Mouse (Mus musculus) lung, embryonic 15.5 days (tissue): ENCODE measurements at regions not wholly inside any gene's neighbourhood (a gene's known extent, or its start where the extent isn't known, plus 50 kb on each side); places are given as distances from the start of the nearest gene placed in this dataset.

ENCODE experiments used
- ATAC-seq: fragments of 200-750 bp; cut with Nextera tagmentation; 2 replicates; pipeline ENCODE4 v1.8.0; 2017; ENCODE audit warnings: moderate number of reproducible peaks, borderline replicate concordance; ENCODE audit not compliant: low FRiP score, low TSS enrichment; ENCODE audit errors: extremely low read depth
- H3K27ac ChIP-seq: fragments of 300-500 bp; sonication (generic); 2 replicates; pipeline ENCODE4 v1.5.1; 2015; ENCODE audit warnings: moderate library complexity, mild to moderate bottlenecking, inconsistent platforms
- H3K27me3 ChIP-seq: fragments of 300-500 bp; sonication (generic); 2 replicates; pipeline ENCODE4 v1.6.1; 2015; ENCODE audit warnings: inconsistent platforms
- H3K36me3 ChIP-seq: fragments of 300-500 bp; sonication (generic); 2 replicates; pipeline ENCODE4 v1.6.1; 2015; ENCODE audit warnings: inconsistent platforms
- H3K4me1 ChIP-seq: fragments of 300-500 bp; sonication (generic); 2 replicates; pipeline ENCODE4 v1.6.1; 2015; ENCODE audit warnings: inconsistent platforms
- H3K4me2 ChIP-seq: fragments of 300-500 bp; sonication (generic); 2 replicates; pipeline ENCODE4 v1.6.1; 2015; ENCODE audit warnings: inconsistent platforms, mild to moderate bottlenecking, moderate library complexity
- H3K4me3 ChIP-seq: fragments of 300-500 bp; sonication (generic); 2 replicates; pipeline ENCODE4 v1.5.1; 2015; ENCODE audit warnings: mild to moderate bottlenecking, inconsistent platforms
- H3K9ac ChIP-seq: fragments of 300-500 bp; sonication (generic); 2 replicates; pipeline ENCODE4 v1.6.1; 2015; ENCODE audit warnings: inconsistent platforms
- H3K9me3 ChIP-seq: fragments of 300-500 bp; sonication (generic); 2 replicates; pipeline ENCODE4 v1.6.1; 2016; ENCODE audit warnings: inconsistent platforms
- WGBS: fragments of 180-500 bp; shearing (Covaris S2); methylation state at CpG from one replicate; pipeline ENCODE4 v1.1.7; 2015; 5-methylcytosine and 5-hydroxymethylcytosine counted together

DNA sequence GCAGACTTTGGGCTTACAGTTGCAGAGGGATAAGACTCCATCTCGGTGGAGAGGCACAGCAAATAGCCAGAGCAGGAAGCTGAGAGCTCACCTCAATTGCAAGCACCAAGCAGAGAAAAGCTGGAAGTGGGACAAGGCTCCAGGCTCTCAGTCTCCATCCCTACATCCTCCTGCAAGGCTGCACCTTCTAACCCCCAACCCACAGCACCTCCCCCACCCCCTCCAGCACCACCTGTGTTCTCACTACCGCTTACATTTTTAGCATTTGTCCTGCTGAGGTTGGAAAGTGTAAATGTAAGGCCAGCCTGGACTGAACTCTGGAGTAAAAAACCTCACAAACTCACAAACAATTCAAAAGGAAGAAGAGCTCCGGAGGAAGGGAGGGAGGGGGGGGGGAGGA lies 119.6 kb downstream of the Sox2 start:
- Histone ChIP-seq H3K9ac (no peak overlapping the region), H3K4me1 (no peaks in the 10 kb centered on the region), H3K27ac (no peak overlapping the region), H3K27me3 (no peaks in the 10 kb centered on the region), H3K4me2 (no peak overlapping the region), H3K9me3 (no peaks in the 10 kb centered on the region), H3K4me3 (no peak overlapping the region), H3K36me3 (no peaks in the 10 kb centered on the region)
- 29% methylated on average over 2 of the region's 3 CpGs for WGBS
- ATAC-seq: no peak

DNA sequence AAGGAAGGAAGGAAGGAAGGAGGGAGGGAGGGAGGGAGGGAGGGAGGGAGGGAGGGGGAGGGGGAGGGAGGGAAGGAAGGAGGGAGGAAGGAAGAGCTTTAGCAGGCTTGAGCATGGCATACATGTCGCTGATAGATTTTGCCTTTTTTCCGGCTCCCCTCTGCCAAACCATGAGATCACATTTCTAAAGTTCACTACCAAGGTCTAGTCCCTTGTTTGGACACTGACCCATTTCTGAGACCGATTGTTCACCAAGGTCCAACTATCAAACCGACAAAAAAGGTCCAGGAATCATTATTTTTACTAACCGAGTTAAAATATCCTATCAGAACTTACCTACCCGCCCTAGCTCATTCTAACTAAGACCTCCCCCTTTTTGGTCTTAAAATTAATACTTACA lies 120.1 kb downstream of the Sox2 start:
- Histone ChIP-seq H3K27ac (no peak overlapping the region), H3K9ac (no peak overlapping the region), H3K4me1 (no peaks in the 10 kb centered on the region), H3K36me3 (no peaks in the 10 kb centered on the region), H3K4me3 (no peak overlapping the region), H3K27me3 (no peaks in the 10 kb centered on the region), H3K9me3 (no peaks in the 10 kb centered on the region), H3K4me2 (no peak overlapping the region)
- 73% methylated on average over 6 of the region's 6 CpGs for WGBS
- ATAC-seq: no peak

DNA sequence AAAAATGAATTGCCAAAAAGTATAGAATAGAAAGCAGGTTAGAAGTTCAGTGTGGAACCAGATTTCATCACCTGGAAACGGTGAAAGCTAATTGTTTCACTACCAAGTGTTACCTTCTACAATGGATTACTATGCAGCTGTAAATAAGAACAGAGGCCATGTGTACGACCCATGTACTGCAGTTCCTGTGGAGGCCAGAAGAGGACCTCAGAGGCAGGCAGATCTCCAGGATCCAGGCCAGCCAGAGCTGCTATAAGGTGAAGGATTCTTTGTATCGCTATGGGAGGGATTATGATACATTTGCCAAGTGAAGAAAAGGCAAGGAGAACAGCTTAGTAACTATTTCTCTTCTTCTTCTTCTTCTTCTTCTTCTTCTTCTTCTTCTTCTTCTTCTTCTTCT lies 121.8 kb downstream of the Sox2 start:
- WGBS: 85% methylated on average over 3 of the region's 3 CpGs
- Histone ChIP-seq H3K4me1 (no peaks in the 10 kb centered on the region), H3K4me2 (no peak overlapping the region), H3K9me3 (no peaks in the 10 kb centered on the region), H3K27ac (no peak overlapping the region), H3K36me3 (no peaks in the 10 kb centered on the region), H3K27me3 (no peaks in the 10 kb centered on the region), H3K9ac (no peak overlapping the region), H3K4me3 (no peak overlapping the region)
- ATAC-seq: no peak

DNA sequence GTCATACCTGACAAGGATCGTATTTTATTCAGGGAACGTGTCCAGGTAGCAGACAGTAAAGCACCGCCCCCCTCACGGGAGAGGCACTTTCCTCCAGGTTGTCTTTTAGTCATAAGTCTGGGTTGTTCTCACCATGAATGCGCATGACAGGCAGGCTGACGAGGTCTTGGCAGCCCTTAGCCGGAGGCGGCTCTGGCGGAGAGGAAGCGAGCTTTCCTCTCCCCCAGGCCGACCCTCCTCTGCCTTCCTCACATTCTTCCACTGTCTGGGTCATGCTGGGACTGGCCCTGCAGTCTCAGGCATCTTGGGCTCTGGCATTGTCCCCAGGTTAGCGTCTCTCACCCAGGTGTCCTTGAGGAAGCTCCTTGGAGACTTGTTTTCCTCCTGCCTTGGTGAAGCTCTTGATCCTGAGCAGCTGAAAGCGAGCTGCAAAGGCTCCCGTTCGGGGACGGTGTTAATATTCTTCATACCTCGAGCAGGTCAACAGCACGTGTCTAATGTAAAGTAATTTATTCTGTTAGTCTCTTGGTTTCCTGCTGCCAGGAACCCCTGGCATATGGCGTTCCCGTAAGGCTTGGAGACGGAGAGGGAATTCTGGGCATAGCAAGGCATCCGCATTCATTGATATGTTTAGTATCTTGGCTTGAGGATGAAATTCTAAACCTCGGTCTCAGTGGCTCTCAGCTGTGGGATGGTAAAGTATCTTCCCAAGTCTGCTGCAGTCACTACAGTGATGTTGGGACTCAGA lies 123.6 kb downstream of the Sox2 start:
- no peaks in the 10 kb centered on the region for H3K36me3 ChIP-seq
- H3K9me3 ChIP-seq: no peaks in the 10 kb centered on the region
- peak overlapping the region; percentile 12; the same call in 1 of the 2 replicates for H3K4me2 ChIP-seq
- 25% methylated on average over 23 of the region's 23 CpGs for WGBS
- H3K27me3 ChIP-seq: no peaks in the 10 kb centered on the region
- 0 out of 2 replicates have a peak, but pooled peaks have one; percentile 46 for ATAC-seq
- H3K4me3 ChIP-seq: no peak overlapping the region
- no peaks in the 10 kb centered on the region for H3K4me1 ChIP-seq
- H3K9ac ChIP-seq: no peak overlapping the region
- no peak overlapping the region for H3K27ac ChIP-seq

DNA sequence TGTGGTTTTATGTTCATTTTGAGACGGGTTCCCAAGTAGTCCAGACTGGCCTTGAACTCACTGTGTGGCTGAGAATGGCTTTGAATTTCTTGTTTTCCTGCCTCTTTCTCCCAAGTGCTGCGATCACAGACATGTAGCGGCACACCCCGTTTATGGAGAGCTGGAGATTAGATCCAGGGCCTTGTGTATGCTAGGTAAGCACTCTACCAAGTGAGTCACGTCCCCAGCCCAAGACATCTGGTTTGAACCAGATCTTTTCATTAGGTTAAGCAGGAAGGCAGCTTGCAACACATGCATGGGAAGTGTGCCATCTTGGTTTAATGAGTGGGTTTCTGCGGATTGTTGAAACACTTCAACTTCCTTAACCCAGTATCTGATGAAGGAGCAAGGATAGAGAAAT lies 131.6 kb downstream of the Sox2 start:
- no peak overlapping the region for H3K4me2 ChIP-seq
- H3K27me3 ChIP-seq: no peaks in the 10 kb centered on the region
- no peak overlapping the region for H3K4me3 ChIP-seq
- ATAC-seq: no peak
- no peak overlapping the region for H3K27ac ChIP-seq
- H3K4me1 ChIP-seq: no peaks in the 10 kb centered on the region
- 81% methylated on average over 6 of the region's 6 CpGs for WGBS
- H3K9ac ChIP-seq: no peak overlapping the region
- H3K9me3 ChIP-seq: no peaks in the 10 kb centered on the region
- H3K36me3 ChIP-seq: no peaks in the 10 kb centered on the region

DNA sequence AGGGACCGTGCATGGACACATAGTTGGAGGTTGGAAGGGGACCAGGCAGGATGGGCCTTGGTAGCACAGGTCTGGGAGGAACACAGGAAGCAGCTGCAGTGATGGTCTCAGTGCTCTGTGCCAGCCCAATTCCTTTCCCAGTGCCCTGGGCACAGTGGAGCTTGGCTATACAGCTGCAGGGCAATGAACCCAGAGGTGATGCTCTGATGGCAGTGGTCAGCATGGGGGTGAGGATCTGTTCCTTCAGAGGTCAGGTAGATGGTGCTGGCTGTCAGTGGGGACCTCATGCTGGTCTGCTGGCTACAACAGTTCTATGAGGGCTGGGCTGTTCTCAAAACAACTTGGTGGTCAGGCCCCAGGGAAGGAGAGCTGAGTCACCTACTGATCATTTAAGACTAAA lies 133.2 kb downstream of the Sox2 start:
- no peak overlapping the region for H3K4me2 ChIP-seq
- no peaks in the 10 kb centered on the region for H3K9me3 ChIP-seq
- H3K27me3 ChIP-seq: no peaks in the 10 kb centered on the region
- H3K9ac ChIP-seq: no peak overlapping the region
- ATAC-seq: no peak
- H3K27ac ChIP-seq: no peak overlapping the region
- H3K4me3 ChIP-seq: no peak overlapping the region
- no peaks in the 10 kb centered on the region for H3K4me1 ChIP-seq
- 85% methylated on average over 1 of the region's 1 CpGs for WGBS
- H3K36me3 ChIP-seq: no peaks in the 10 kb centered on the region

DNA sequence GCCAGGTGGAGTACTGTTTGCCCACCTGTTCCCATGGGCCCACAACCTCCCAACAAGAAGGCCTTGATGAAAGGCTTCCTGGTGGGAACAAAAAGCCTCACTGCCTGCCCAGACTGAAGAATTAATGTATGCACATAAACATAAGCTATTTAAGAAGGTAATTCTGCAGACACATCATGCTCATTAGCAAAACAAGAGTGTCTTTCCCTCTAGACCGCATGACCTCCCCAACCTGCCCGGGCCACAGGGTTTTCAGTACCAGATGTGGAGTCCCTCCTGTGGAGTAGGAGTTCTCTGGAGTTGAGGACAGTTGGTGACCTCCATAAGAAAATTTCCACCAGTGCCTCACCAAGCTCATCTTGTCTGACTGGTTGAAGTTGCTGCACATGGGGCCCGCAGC lies 137.0 kb downstream of the Sox2 start:
- Histone ChIP-seq H3K9ac (no peak overlapping the region), H3K4me3 (no peak overlapping the region), H3K27me3 (no peaks in the 10 kb centered on the region), H3K9me3 (no peaks in the 10 kb centered on the region), H3K4me1 (no peaks in the 10 kb centered on the region), H3K4me2 (no peak overlapping the region), H3K27ac (no peak overlapping the region), H3K36me3 (no peaks in the 10 kb centered on the region)
- ATAC-seq: no peak
- 85% methylated on average over 3 of the region's 3 CpGs for WGBS

DNA sequence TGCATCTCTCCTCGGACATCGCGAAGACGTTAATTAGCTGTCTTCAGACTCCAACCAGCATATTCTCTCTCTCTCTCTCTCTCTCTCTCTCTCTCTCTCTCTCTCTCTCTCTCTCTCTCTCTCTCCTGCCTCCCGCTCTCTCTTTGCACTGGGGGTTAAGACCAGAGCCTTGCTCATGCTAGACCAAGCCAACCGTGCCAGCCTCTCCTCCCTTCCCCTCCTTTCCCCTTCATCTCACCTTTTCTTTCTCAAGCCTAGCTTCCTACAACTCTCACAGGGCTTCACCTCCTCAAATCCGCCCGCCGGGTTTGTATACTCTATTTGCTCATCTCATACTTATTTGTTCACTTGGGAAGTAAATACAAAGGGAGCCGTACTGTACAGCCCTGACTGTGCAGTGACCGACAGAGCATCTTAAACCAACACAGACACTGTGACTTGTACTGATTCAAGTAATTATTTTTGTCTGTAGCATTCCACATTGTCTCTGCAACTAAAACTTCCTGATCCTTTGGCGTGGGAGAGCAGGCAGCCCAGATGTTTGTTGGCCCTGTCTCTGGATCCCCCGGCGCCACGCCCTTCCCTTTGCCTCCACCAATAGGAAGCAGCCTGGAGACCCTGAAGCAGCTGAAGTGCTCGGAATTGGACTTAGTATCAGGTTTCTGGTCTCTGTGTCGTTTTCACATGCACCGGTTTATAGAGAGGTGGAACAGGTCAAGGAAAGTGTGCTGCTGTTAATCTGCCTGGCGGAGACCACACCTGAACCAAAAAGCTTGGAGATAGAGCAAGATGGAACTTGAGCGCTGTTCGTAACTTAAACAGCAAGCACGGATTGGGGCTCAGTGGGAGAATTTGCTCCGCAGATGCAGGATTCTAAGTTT lies 145.1 kb downstream of the Sox2 start:
- Histone ChIP-seq H3K9ac (peak overlapping the region; percentile 19; the same call in 1 of the 2 replicates), H3K27ac (no peak overlapping the region), H3K4me3 (peak overlapping the region; percentile 30), H3K9me3 (no peaks in the 10 kb centered on the region), H3K27me3 (peaks cover 13% of the 10 kb centered on the region), H3K4me2 (peak overlapping the region; percentile 60), H3K36me3 (no peaks in the 10 kb centered on the region), H3K4me1 (0 out of 2 replicates have a peak, but pooled peaks cover 8% of the 10 kb centered on the region)
- ATAC-seq: peak; percentile 92; the same call in 1 of the 2 replicates
- 9% methylated on average over 23 of the region's 23 CpGs for WGBS

DNA sequence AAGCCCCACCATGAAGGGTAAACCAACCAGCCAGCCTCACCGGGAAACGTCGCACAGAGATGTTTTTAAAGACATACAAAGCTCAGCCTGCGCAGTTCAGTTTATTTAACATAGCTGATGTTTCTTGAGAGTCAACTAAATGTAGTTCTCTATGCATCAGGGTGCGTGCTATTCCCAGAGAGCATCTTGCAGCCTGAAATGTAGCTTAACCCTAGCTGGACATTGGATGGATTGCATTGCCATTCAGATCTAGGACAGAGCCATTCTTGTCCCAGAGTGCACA lies 145.7 kb downstream of the Sox2 start:
- H3K4me1 ChIP-seq: 0 out of 2 replicates have a peak, but pooled peaks cover 8% of the 10 kb centered on the region
- no peak overlapping the region for H3K27ac ChIP-seq
- no peaks in the 10 kb centered on the region for H3K9me3 ChIP-seq
- ATAC-seq: no peak
- peak overlapping the region; percentile 30 for H3K4me3 ChIP-seq
- 6% methylated on average over 5 of the region's 5 CpGs for WGBS
- H3K27me3 ChIP-seq: peaks cover 13% of the 10 kb centered on the region
- H3K9ac ChIP-seq: 0 out of 2 replicates have a peak overlapping the region, but pooled peaks have one; percentile 19
- H3K36me3 ChIP-seq: no peaks in the 10 kb centered on the region
- peak overlapping the region; percentile 60 for H3K4me2 ChIP-seq

DNA sequence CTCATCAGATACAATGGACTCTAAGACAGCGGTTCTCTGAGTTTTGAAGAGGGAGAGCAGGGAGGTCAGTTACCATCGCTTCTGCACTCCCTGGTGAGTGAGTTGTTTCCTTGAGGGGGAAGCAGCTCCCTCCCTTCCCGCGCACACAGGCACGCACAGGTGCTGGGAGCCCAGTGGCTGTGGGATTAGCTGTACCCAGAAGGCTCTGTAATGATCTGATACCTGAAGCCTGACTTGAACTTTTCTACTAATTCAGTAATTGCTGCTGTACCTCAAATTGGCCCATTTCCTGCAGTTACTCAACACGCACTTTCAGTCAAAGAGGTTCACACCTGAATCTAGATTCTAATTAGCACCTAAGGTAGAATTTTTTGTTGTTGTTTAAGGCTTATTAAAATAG lies 158.6 kb downstream of the Sox2 start:
- Histone ChIP-seq H3K9me3 (no peaks in the 10 kb centered on the region), H3K27me3 (peaks cover 15% of the 10 kb centered on the region; the same call in 1 of the 2 replicates), H3K4me1 (no peaks in the 10 kb centered on the region), H3K4me2 (no peak overlapping the region), H3K27ac (no peak overlapping the region), H3K36me3 (no peaks in the 10 kb centered on the region), H3K4me3 (no peak overlapping the region), H3K9ac (no peak overlapping the region)
- WGBS: 16% methylated on average over 6 of the region's 6 CpGs
- no peak for ATAC-seq

DNA sequence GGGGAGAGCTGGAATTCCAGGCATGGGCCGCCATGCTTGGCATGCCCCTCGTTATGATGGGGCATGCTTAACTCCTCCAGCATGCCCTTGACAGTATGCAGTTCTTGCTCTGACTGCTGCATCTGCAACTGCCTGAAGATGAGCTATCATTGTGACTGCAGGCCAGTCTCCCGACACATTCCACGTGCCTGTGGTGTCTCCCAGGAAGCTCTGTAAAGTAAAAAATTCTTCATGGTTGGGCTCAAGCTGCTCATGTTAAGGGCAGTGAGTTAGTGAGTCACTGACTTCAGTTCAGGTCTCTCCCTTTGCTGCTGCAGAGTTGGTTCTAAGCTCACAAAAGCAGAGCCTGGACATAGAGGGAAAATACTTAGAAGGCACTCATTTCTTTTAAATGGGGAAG lies 161.5 kb downstream of the Sox2 start:
- Histone ChIP-seq H3K9me3 (no peaks in the 10 kb centered on the region), H3K27ac (no peak overlapping the region), H3K4me3 (no peak overlapping the region), H3K4me2 (no peak overlapping the region), H3K36me3 (no peaks in the 10 kb centered on the region), H3K9ac (no peak overlapping the region), H3K27me3 (peaks cover 15% of the 10 kb centered on the region; the same call in 1 of the 2 replicates), H3K4me1 (no peaks in the 10 kb centered on the region)
- 59% methylated on average over 4 of the region's 4 CpGs for WGBS
- ATAC-seq: no peak

DNA sequence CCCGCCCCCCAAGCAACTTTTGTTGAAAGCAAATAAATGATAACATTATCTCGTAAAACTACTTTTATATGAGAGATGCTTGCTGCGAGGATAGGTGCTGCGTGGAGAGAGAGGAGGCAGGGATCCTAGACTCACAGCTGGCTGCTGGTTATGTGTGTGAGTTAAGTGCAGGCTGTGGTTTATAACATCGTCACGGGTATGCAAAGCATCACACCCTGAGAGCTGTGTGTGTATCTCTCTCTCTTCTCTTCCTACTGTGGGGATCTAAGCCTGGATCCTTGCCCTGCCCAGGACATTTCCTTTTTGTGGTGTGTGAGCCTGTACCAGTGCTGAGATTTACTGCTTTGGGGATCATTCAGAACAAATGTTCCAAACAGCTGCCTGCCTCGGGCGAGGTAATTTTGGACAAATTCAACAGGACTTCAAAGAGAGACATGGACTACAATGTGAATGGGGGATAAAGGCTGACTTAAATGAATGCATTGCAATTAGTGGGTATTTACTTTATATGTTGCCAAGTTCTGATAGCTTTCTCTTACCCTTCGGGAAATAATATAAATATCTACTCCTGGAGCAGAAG lies 162.9 kb downstream of the Sox2 start:
- Histone ChIP-seq H3K9me3 (no peaks in the 10 kb centered on the region), H3K27ac (no peak overlapping the region), H3K9ac (no peak overlapping the region), H3K4me1 (no peaks in the 10 kb centered on the region), H3K27me3 (peaks cover 15% of the 10 kb centered on the region; the same call in 1 of the 2 replicates), H3K36me3 (no peaks in the 10 kb centered on the region), H3K4me2 (no peak overlapping the region), H3K4me3 (no peak overlapping the region)
- WGBS: 36% methylated on average over 9 of the region's 9 CpGs
- ATAC-seq: no peak
